ENCODE assay signal across 13 mouse cellular contexts in the genomic region with DNA sequence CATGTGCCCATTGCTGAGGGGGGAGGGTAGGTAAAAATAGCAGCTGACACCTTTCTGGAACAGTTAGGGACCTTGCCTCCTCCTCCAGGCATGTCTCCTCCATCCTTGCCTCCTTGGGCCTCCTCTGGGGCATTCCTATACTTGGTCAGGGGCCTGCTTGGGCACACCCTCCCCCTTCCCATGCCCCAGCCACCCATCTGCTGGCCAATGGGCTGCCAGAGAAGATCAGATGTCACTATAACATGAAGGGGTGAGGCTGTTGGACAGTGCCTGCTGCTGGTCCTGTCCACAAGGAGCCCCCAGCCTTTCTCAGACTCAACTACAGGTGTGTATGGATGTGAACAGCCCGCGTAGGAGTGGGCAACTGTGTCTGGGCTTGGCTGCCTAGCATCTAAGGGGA. TPM values are rescaled to one million over a fixed set of nuclear protein-coding genes. Genes with fewer than 3 reads are reported as not detected.
DNase-seq lines count a peak whose midpoint lies in the region; ATAC-seq lines count a peak whose summit lies in the region.
"Had no signal": no experiment of that assay in that cellular context is flagged by ENCODE, and none has a peak within 500 bp of the region (broad histone marks: within the 10 kb centered on the region; RNA-seq: fewer than 3 reads in every experiment).

TSS of gene Tnnt3 (plus strand) at position 262 of the 400 bp plus-strand sequence.

- no peaks in the 10 kb centered on the region for H3K27me3 ChIP-seq in heart, embryonic 10.5 days (ENCODE audit: insufficient read depth, poor library complexity, severe bottlenecking)
- no peaks in the 10 kb centered on the region for H3K27me3 ChIP-seq in liver, embryonic 15.5 days
- H3K27me3 ChIP-seq in liver, embryonic 12.5 days (replicated peaks), result 0 out of 2 replicates have a peak, but pooled peaks cover 5% of the 10 kb centered on the region
- H3K27me3 ChIP-seq: midbrain, embryonic 15.5 days had no signal

- no peaks in the 10 kb centered on the region; the same call in 1 of the 2 replicates for H3K36me3 ChIP-seq in heart, embryonic 10.5 days
- H3K36me3 ChIP-seq in liver, embryonic 15.5 days (replicated peaks), result no peaks in the 10 kb centered on the region
- H3K36me3 ChIP-seq in liver, embryonic 12.5 days, result no peaks in the 10 kb centered on the region
- H3K36me3 ChIP-seq: midbrain, embryonic 15.5 days had no signal

- H3K9ac ChIP-seq in liver, embryonic 15.5 days, result no peak within 1 kb of the TSS
- no peak within 1 kb of the TSS for H3K9ac ChIP-seq in liver, embryonic 12.5 days
- H3K9ac ChIP-seq: midbrain, embryonic 15.5 days had no signal

- H3K9me3 ChIP-seq in heart, embryonic 10.5 days, result no peaks in the 10 kb centered on the region
- H3K9me3 ChIP-seq in liver, embryonic 15.5 days (replicated peaks), result no peaks in the 10 kb centered on the region
- H3K9me3 ChIP-seq in liver, embryonic 12.5 days (replicated peaks), result no peaks in the 10 kb centered on the region
- H3K9me3 ChIP-seq: midbrain, embryonic 15.5 days had no signal

- no peak for DNase-seq in heart, embryonic 10.5 days (ENCODE audit: low spot score)
- DNase-seq in heart, adult 8-10 months (ENCODE audit: low spot score), result no peak
- peak; percentile 77 to 89 for DNase-seq in gastrocnemius, adult 8-10 months (ENCODE audit: low spot score in 2 of 2)
- DNase-seq in ovary, adult 18-20 months (ENCODE audit: low spot score), result no peak
- DNase-seq in spleen, postnatal 10 days (ENCODE audit: low spot score in 2 of 2), result no peak
- DNase-seq: cerebellum, postnatal 10 days; kidney, adult 11 months; layer of hippocampus, postnatal 36 days; thymus, postnatal 36 days had no signal

- ATAC-seq in liver, embryonic 15.5 days (ENCODE audit: insufficient read depth), result no peak
- no peak for ATAC-seq in liver, embryonic 12.5 days
- ATAC-seq in monocyte, adult 5-6 weeks (replicated peaks; ENCODE audit: insufficient number of reproducible peaks, low FRiP score, low TSS enrichment, poor library complexity, severe bottlenecking), result no peak
- ATAC-seq: midbrain, embryonic 15.5 days had no signal

- H3K4me3 ChIP-seq in heart, embryonic 10.5 days, result no peak within 1 kb of the TSS
- H3K4me3 ChIP-seq in liver, embryonic 15.5 days (replicated peaks), result no peak within 1 kb of the TSS
- H3K4me3 ChIP-seq in liver, embryonic 12.5 days, result no peak within 1 kb of the TSS
- H3K4me3 ChIP-seq: midbrain, embryonic 15.5 days had no signal

- no peak within 1 kb of the TSS for H3K4me2 ChIP-seq in liver, embryonic 15.5 days
- H3K4me2 ChIP-seq in liver, embryonic 12.5 days, result no peak within 1 kb of the TSS
- H3K4me2 ChIP-seq: midbrain, embryonic 15.5 days had no signal

- WGBS in heart, embryonic 10.5 days, result 86% methylated on average over 2 of the region's 2 CpGs
- WGBS in liver, embryonic 15.5 days (ENCODE audit: insufficient replicate concordance), result 65% methylated on average over 2 of the region's 2 CpGs
- 82% methylated on average over 2 of the region's 2 CpGs for WGBS in liver, embryonic 12.5 days (ENCODE audit: insufficient replicate concordance)

- H3K27ac ChIP-seq in heart, embryonic 10.5 days, result peak within 1 kb of the TSS; percentile 81
- no peak within 1 kb of the TSS for H3K27ac ChIP-seq in liver, embryonic 15.5 days (replicated peaks)
- H3K27ac ChIP-seq in liver, embryonic 12.5 days, result no peak within 1 kb of the TSS
- H3K27ac ChIP-seq: midbrain, embryonic 15.5 days had no signal

- peaks cover 28% of the 10 kb centered on the region for H3K4me1 ChIP-seq in heart, embryonic 10.5 days
- H3K4me1 ChIP-seq in liver, embryonic 15.5 days (replicated peaks), result no peaks in the 10 kb centered on the region
- no peaks in the 10 kb centered on the region for H3K4me1 ChIP-seq in liver, embryonic 12.5 days
- H3K4me1 ChIP-seq: midbrain, embryonic 15.5 days had no signal

RNA-seq across cellular contexts. Expression of gene Tnnt3, which starts in this region (rescaled TPM):
- polyA plus RNA-seq in heart, embryonic 10.5 days (2016; fragmentation: Nextera tagmentation; extraction: Ambion mirVana), result 9.5 and 10.4 TPM in 2 replicates
- 10 to 100 TPM in 1 of 4 experiments, 1 to 10 TPM in 3; 7.6 to 13.6 (median 9.6) TPM for total RNA-seq in heart, adult 8-10 months (2022)
- polyA plus RNA-seq in liver, embryonic 15.5 days (2015; fragmentation: Nextera tagmentation; extraction: Ambion mirVana), result 14.3 and 24.5 TPM in 2 replicates
- 0.51 TPM in 1 of 2 replicates, not detected in the other for polyA plus RNA-seq in liver, embryonic 12.5 days (2016; fragmentation: Nextera tagmentation; extraction: Ambion mirVana)
- total RNA-seq in gastrocnemius, adult 8-10 months (2022), result over 10,000 TPM; 31,851 to 38,724 (median 35,835) TPM
- 13.6 to 16.7 TPM (median 15.5 TPM) in 3 replicates for total RNA-seq in monocyte, adult 5-6 weeks (2017)
- total RNA-seq: layer of hippocampus, postnatal 36 days had no signal

Comparison
In these comparisons a context has a peak if more than half of its experiments do, and no peak if none do; other contexts are left out.
1. RNA of gene Tnnt3 (total RNA-seq): 31,851 to 38,724 TPM in gastrocnemius, adult 8-10 months; 13.6 to 16.7 TPM in monocyte, adult 5-6 weeks and 7.6 to 13.6 TPM in heart, adult 8-10 months; every median in the first group is over 1,000 times any median in the second.
2. DNase-seq: peak in gastrocnemius, adult 8-10 months (2 of 2); none in heart, embryonic 10.5 days (single experiment), heart, adult 8-10 months (single experiment), ovary, adult 18-20 months (single experiment) and spleen, postnatal 10 days (0 of 2).